Mouse (Mus musculus) heart, postnatal 0 days (tissue): ENCODE results near the gene Tada3.
A peak's percentile ranks its signal among the peaks of the same experiment; 100 is the strongest.

ENCODE experiments used
- CTCF ChIP-seq: IDR thresholded peaks from 2 replicates; pipeline ENCODE4 v1.5.1; 2016; ENCODE audit warnings: antibody characterized with exemption, control low read depth, low read depth
- EP300 ChIP-seq: IDR thresholded peaks from 2 replicates; pipeline ENCODE4 v1.6.1; 2016; ENCODE audit warnings: antibody characterized with exemption, low read depth

- TF ChIP-seq CTCF (0 out of 2 replicates have a peak, but pooled peaks have one; percentile 5), EP300 (no peak)
Measured at GRCm38 (mm10) chr6:113380480-113380879, 2.8 kb upstream of the Tada3 start.
